Mouse (Mus musculus): ENCODE results near the gene Uroc1.

DNA sequence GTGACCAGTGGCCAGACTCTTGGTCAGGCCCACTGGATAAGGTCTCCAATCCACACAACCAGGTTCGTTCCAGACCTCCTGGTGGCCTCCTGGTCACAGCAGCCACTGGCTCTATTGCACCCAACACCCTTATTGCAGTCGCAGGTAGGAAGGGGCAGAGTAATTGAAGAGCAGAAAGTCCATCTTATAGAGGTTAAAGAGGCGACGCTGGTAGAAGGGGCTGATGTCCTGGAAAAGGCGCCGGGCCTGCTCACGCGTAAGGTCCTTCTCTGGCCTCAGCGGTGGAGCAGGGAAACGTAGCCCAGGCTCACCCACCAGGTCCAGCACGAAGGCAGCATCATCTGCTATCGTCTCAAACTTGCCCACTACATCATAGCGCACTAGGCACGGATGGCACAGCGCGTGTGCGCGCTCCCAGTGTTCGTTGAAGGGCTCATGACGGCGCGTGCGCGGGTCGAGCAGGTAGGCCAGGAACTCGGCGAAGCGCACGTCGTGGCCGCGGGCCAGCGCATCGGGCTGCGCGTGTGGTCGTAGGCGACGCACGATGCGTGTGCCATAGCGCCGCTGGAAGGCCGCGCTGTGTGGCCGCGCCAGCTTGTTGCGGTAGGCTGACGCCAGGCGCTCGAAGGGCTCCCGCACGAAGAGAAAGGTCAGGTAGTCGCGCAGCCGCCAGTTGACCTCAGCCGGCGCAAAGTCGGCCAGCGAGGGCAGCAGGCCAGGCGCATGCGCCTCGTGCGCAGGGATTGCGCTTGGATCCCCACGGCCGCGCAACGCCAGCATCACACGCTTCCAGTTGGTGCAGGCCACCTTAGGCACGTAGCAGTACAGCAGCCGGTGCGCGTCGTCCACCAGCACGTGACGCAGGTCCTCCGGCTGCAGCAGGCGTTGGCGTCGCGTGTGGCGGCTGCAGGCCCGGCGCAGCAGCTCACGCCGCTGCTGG is 24.0 kb upstream of the Uroc1 start:
- TF ChIP-seq CTCF (IDR thresholded peaks at IDR 0.05; ENCODE audit: control insufficient read depth, insufficient read depth, insufficient replicate concordance, low read depth, low read length) (peak; percentile 17; the same call in 1 of the 2 replicates), POLR2A (IDR thresholded peaks at IDR 0.05; ENCODE audit: control insufficient read depth, low read depth, low read length) (peak; percentile 72)

Data from testis, adult 2 months (tissue).